Mouse (Mus musculus) midbrain, embryonic 16.5 days (tissue): ENCODE measurements around the gene Lpin3. TPM values are rescaled to one million over a fixed set of nuclear protein-coding genes. Genes with fewer than 3 reads are reported as not detected.

Experiments
- ATAC-seq: fragments of 200-750 bp; cut with Nextera tagmentation; 2 replicates; pipeline ENCODE4 v1.8.0; 2017; ENCODE audit warnings: moderate TSS enrichment
- H3K27ac ChIP-seq: fragments of 300-500 bp; sonication (generic); 2 replicates; pipeline ENCODE4 v1.5.1; 2014; ENCODE audit warnings: mild to moderate bottlenecking, low read length, mixed read lengths
- H3K27me3 ChIP-seq: fragments of 300-500 bp; sonication (generic); 2 replicates; pipeline ENCODE4 v1.6.1; 2014; ENCODE audit warnings: low read depth, low read length, mixed read lengths; ENCODE audit not compliant: control insufficient read depth, insufficient read depth
- H3K36me3 ChIP-seq: fragments of 300-500 bp; sonication (generic); 2 replicates; pipeline ENCODE4 v1.6.1; 2014; ENCODE audit warnings: mild to moderate bottlenecking, low read length, moderate library complexity, mixed read lengths; ENCODE audit not compliant: control insufficient read depth, insufficient read depth
- H3K4me1 ChIP-seq: fragments of 300-500 bp; sonication (generic); 2 replicates; pipeline ENCODE4 v1.6.1; 2014; ENCODE audit warnings: mild to moderate bottlenecking, low read length, mixed read lengths; ENCODE audit not compliant: control insufficient read depth, insufficient read depth
- H3K4me2 ChIP-seq: fragments of 300-500 bp; sonication (generic); 2 replicates; pipeline ENCODE4 v1.6.1; 2014; ENCODE audit warnings: mild to moderate bottlenecking, low read length, mixed read lengths
- H3K4me3 ChIP-seq: fragments of 300-500 bp; sonication (generic); 2 replicates; pipeline ENCODE4 v1.5.1; 2014; ENCODE audit warnings: low read depth, mild to moderate bottlenecking, low read length, moderate library complexity, mixed read lengths
- H3K9ac ChIP-seq: fragments of 300-500 bp; sonication (generic); 2 replicates; pipeline ENCODE4 v1.6.1; 2014; ENCODE audit warnings: low read depth, low read length, mixed read lengths
- H3K9me3 ChIP-seq: fragments of 300-500 bp; sonication (generic); replicated peaks from 2 replicates; pipeline ENCODE4 v1.6.1; 2014; ENCODE audit warnings: mild to moderate bottlenecking, low read length, mixed read lengths; ENCODE audit not compliant: control insufficient read depth, poor library complexity, severe bottlenecking
- WGBS: fragments of 180-500 bp; shearing (Covaris S2); extraction: QIAGEN DNeasy Blood & Tissue Kit; methylation state at CpG from one replicate; pipeline ENCODE4 v1.1.7; 2014; 5-methylcytosine and 5-hydroxymethylcytosine counted together
- polyA plus RNA-seq: library from polyadenylated mRNA; unstranded; fragments of >200 nt; fragmentation: Nextera tagmentation; extraction: Ambion mirVana; gene quantifications from 2 replicates; pipeline ENCODE4 v1.2.1, GENCODE M21; 2015

Lpin3 gene
- polyA plus RNA-seq, 1 experiment from 2014 or later = 0.33 TPM

DNA sequence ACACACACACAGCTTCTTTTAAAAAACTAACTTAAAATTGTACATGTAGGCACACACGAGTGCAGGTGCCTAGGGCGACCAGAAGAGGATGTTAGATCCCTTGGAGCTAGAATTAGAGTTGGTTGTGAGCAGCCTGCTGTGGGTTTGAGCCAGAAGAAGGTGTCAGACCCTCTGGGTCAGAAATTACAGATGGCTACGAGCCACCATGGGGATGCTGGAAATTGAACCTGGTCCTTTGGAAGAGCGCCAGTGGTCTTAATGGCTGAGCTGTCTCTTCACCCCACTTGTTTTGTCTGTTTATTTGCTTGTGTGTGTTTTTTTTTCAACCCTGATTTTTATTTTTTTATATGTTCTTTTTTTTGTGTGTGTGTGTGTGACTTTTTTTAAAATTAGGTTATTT lies 54.0 kb downstream of the Lpin3 start:
- no peaks in the 10 kb centered on the region for H3K4me1 ChIP-seq
- WGBS = 69% methylated on average over 4 of the region's 4 CpGs
- H3K27ac ChIP-seq = no peak overlapping the region
- H3K36me3 ChIP-seq = no peaks in the 10 kb centered on the region
- no peak overlapping the region for H3K4me2 ChIP-seq
- H3K4me3 ChIP-seq = no peak overlapping the region
- ATAC-seq = no peak
- no peaks in the 10 kb centered on the region; the same call in 1 of the 2 replicates for H3K9me3 ChIP-seq
- no peaks in the 10 kb centered on the region for H3K27me3 ChIP-seq
- no peak overlapping the region for H3K9ac ChIP-seq

- Histone ChIP-seq H3K4me1 (no peaks in the 10 kb centered on the region), H3K9me3 (no peaks in the 10 kb centered on the region), H3K4me2 (no peak overlapping the region), H3K27me3 (no peaks in the 10 kb centered on the region), H3K4me3 (no peak overlapping the region), H3K36me3 (no peaks in the 10 kb centered on the region), H3K9ac (no peak overlapping the region), H3K27ac (no peak overlapping the region)
- ATAC-seq = no peak
- WGBS = 74% methylated on average over 17 of the region's 17 CpGs
Observed at GRCm38 (mm10) chr2:160940930-160941709, 60.6 kb downstream of the Lpin3 start.

- Histone ChIP-seq H3K9ac (no peak overlapping the region), H3K4me3 (no peak overlapping the region), H3K27me3 (no peaks in the 10 kb centered on the region), H3K36me3 (no peaks in the 10 kb centered on the region), H3K4me2 (no peak overlapping the region), H3K27ac (no peak overlapping the region), H3K4me1 (no peaks in the 10 kb centered on the region), H3K9me3 (no peaks in the 10 kb centered on the region)
- WGBS = 74% methylated on average over 3 of the region's 3 CpGs
- 0 out of 2 replicates have a peak, but pooled peaks have one; percentile 42 for ATAC-seq
Observed at GRCm38 (mm10) chr2:160942443-160942842, 62.0 kb downstream of the Lpin3 start.

DNA sequence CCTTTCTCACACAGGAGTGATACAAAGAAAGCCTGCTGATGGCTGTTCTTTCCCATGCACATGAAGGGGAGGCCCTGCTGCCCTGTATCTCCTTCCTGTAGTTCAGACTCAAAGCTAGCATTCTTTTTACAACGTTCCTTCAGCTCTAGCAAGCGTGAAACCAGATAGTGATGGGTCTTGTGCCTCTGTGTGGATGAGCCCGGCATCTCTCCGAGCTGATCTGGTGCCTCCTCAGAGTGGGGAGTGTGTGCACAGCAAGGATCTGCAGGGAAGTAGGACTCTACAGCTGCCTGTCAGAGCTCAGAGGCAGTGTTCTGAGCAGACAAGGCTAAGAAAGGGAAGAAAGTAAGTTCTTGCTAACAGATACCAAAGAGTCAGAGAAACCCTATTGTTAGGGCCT lies 71.1 kb downstream of the Lpin3 start:
- no peak overlapping the region for H3K27ac ChIP-seq
- H3K36me3 ChIP-seq = peaks cover 23% of the 10 kb centered on the region
- H3K27me3 ChIP-seq = no peaks in the 10 kb centered on the region
- 72% methylated on average over 4 of the region's 4 CpGs for WGBS
- no peak for ATAC-seq
- no peak overlapping the region for H3K4me3 ChIP-seq
- H3K9me3 ChIP-seq = no peaks in the 10 kb centered on the region
- H3K9ac ChIP-seq = no peak overlapping the region
- H3K4me1 ChIP-seq = no peaks in the 10 kb centered on the region
- H3K4me2 ChIP-seq = no peak overlapping the region

DNA sequence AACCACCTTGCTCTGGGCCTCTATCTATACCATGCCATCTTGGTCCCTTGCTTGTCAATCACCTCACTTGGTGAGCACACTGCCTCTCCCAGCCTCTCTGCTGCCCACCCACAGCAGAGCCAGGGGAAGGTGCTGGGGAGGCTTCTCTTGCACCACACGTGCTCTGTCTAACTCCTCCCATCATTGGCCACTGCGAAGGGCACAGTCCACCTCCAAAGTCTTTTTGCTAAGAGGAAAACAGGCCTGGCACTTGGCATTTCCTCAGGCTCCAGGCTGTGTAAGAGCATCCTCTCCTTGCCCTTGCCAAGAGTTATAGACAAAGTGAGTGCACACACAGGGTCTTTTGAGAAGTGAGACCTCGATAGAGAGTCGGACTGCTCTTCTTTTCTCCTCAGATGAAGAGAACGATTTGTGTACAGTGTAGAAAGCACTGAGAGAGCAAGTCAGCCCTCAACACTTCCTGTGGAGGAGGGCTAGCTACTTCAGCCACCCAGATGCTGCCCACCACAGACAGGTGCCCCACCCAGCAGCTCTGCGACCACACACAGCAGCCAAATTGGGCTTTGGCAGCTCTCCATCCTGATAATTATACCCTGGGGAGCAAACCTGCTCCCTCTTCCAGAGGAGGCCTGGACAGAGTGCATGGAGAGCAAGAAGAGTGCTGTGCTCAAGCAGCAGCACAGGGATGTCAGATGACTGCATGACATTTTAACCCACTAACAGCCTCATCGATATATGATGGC lies 72.8 kb downstream of the Lpin3 start:
- H3K27ac ChIP-seq = no peak overlapping the region
- 82% methylated on average over 7 of the region's 7 CpGs for WGBS
- ATAC-seq = 0 out of 2 replicates have a peak, but pooled peaks have one; percentile 28

GRCm38 (mm10) chr2:160954541-160954940 lies 74.1 kb downstream of the Lpin3 start:
- H3K4me1 ChIP-seq = no peaks in the 10 kb centered on the region
- no peaks in the 10 kb centered on the region for H3K9me3 ChIP-seq
- H3K4me2 ChIP-seq = no peak overlapping the region
- H3K36me3 ChIP-seq = peaks cover 21% of the 10 kb centered on the region
- no peak overlapping the region for H3K9ac ChIP-seq
- H3K4me3 ChIP-seq = no peak overlapping the region
- H3K27me3 ChIP-seq = no peaks in the 10 kb centered on the region
- no peak overlapping the region for H3K27ac ChIP-seq
- 96% methylated on average over 3 of the region's 3 CpGs for WGBS
- ATAC-seq = no peak

More for the DNA sequence above, 72.8 kb downstream of the Lpin3 start:
- H3K27me3 ChIP-seq = no peaks in the 10 kb centered on the region
- H3K4me2 ChIP-seq = no peak overlapping the region
- H3K36me3 ChIP-seq = peaks cover 23% of the 10 kb centered on the region
- no peaks in the 10 kb centered on the region for H3K9me3 ChIP-seq
- no peaks in the 10 kb centered on the region for H3K4me1 ChIP-seq
- no peak overlapping the region for H3K9ac ChIP-seq
- no peak overlapping the region for H3K4me3 ChIP-seq

DNA sequence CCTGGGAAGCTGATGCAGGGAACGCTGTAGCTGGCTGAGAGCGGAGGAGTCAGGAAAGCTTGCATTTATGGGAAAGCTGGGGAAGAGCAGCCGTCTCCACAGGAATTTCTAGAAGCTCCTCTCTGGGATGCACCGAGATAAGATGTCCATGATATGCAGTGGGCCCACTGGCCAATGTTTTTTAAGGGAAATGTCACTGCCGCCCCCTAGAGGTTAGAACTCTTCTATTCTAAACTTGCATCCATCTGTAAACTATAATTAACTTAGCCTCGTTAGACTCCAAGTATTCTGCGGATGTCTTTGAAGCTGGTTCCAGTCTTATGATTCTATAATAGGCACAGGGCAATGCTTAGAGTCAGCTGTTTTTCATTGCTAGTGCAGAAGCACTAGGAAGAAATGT lies 74.9 kb downstream of the Lpin3 start:
- Histone ChIP-seq H3K9ac (no peak overlapping the region), H3K4me2 (no peak overlapping the region), H3K27ac (no peak overlapping the region), H3K9me3 (no peaks in the 10 kb centered on the region), H3K4me3 (no peak overlapping the region), H3K36me3 (peaks cover 19% of the 10 kb centered on the region), H3K27me3 (no peaks in the 10 kb centered on the region), H3K4me1 (no peaks in the 10 kb centered on the region)
- WGBS = 71% methylated on average over 7 of the region's 7 CpGs
- no peak for ATAC-seq
